Mouse (Mus musculus) midbrain, embryonic 14.5 days (tissue): ENCODE measurements at regions not wholly inside any gene's neighbourhood (a gene's known extent, or its start where the extent isn't known, plus 50 kb on each side); places are given as distances from the start of the nearest gene placed in this dataset.

Experiments
- ATAC-seq: fragments of 200-750 bp; cut with Nextera tagmentation; 2 replicates; pipeline ENCODE4 v1.8.0; 2017; ENCODE audit warnings: moderate number of reproducible peaks, moderate library complexity; ENCODE audit not compliant: low FRiP score, low TSS enrichment
- DNase-seq: peaks from one replicate; pipeline ENCODE4 v3.0.0-alpha.2; 2015
- H3K27ac ChIP-seq: fragments of 300-500 bp; sonication (generic); replicated peaks from 2 replicates; pipeline ENCODE4 v1.5.1; 2014; ENCODE audit warnings: mild to moderate bottlenecking, low read depth, low read length, moderate library complexity
- H3K27me3 ChIP-seq: fragments of 300-500 bp; sonication (generic); 2 replicates; pipeline ENCODE4 v1.6.1; 2014; ENCODE audit warnings: low read length, control low read depth, mixed read lengths; ENCODE audit not compliant: control insufficient read depth, insufficient read depth
- H3K36me3 ChIP-seq: fragments of 300-500 bp; sonication (generic); 2 replicates; pipeline ENCODE4 v1.6.1; 2014; ENCODE audit warnings: low read length, control low read depth; ENCODE audit not compliant: control insufficient read depth, insufficient read depth
- H3K4me1 ChIP-seq: fragments of 300-500 bp; sonication (generic); 2 replicates; pipeline ENCODE4 v1.6.1; 2014; ENCODE audit warnings: mild to moderate bottlenecking, antibody characterized with exemption, low read length, control low read depth; ENCODE audit not compliant: control insufficient read depth, insufficient read depth
- H3K4me2 ChIP-seq: fragments of 300-500 bp; sonication (generic); 2 replicates; pipeline ENCODE4 v1.6.1; 2014; ENCODE audit warnings: mild to moderate bottlenecking, low read length, moderate library complexity
- H3K4me3 ChIP-seq: fragments of 300-500 bp; sonication (generic); replicated peaks from 2 replicates; pipeline ENCODE4 v1.5.1; 2014; ENCODE audit warnings: low read depth, low read length
- H3K9ac ChIP-seq: fragments of 300-500 bp; sonication (generic); replicated peaks from 2 replicates; pipeline ENCODE4 v1.6.1; 2014; ENCODE audit warnings: mild to moderate bottlenecking, low read length, moderate library complexity
- H3K9me3 ChIP-seq: fragments of 300-500 bp; sonication (generic); 2 replicates; pipeline ENCODE4 v1.6.1; 2016; ENCODE audit warnings: low read length, control low read depth, mixed read lengths; ENCODE audit not compliant: control insufficient read depth
- WGBS: fragments of 180-500 bp; shearing (Covaris S2); extraction: QIAGEN DNeasy Blood & Tissue Kit; methylation state at CpG from one replicate; pipeline ENCODE4 v1.1.7; 2014; 5-methylcytosine and 5-hydroxymethylcytosine counted together

- no peak overlapping the region; the same call in 1 of the 2 replicates for H3K27ac ChIP-seq
- H3K4me3 ChIP-seq = no peak overlapping the region
- peaks cover 17% of the 10 kb centered on the region for H3K9me3 ChIP-seq
- ATAC-seq = no peak
- WGBS = 53% methylated on average over 9 of the region's 9 CpGs
- H3K36me3 ChIP-seq = no peaks in the 10 kb centered on the region
- 0 out of 2 replicates have a peak, but pooled peaks cover 4% of the 10 kb centered on the region for H3K4me1 ChIP-seq
- no peaks in the 10 kb centered on the region for H3K27me3 ChIP-seq
- H3K9ac ChIP-seq = no peak overlapping the region
- peak; percentile 37 for DNase-seq
- H3K4me2 ChIP-seq = no peak overlapping the region
These were observed 150.8 kb upstream of the Psmd7 start for GRCm38 (mm10) chr8:107739091-107739490.

- Histone ChIP-seq H3K27ac (no peak overlapping the region), H3K27me3 (no peaks in the 10 kb centered on the region), H3K9ac (no peak overlapping the region), H3K4me2 (no peak overlapping the region), H3K36me3 (no peaks in the 10 kb centered on the region), H3K9me3 (peaks cover 3% of the 10 kb centered on the region; the same call in 1 of the 2 replicates), H3K4me1 (no peaks in the 10 kb centered on the region), H3K4me3 (no peak overlapping the region)
- no peak for DNase-seq
- no peak for ATAC-seq
- 72% methylated on average over 7 of the region's 7 CpGs for WGBS
These were observed 168.8 kb upstream of the Psmd7 start for GRCm38 (mm10) chr8:107757083-107757482.

GRCm38 (mm10) chr8:107758637-107759036 is 170.4 kb upstream of the Psmd7 start:
- Histone ChIP-seq H3K4me2 (no peak overlapping the region), H3K4me1 (no peaks in the 10 kb centered on the region), H3K9me3 (peaks cover 3% of the 10 kb centered on the region; the same call in 1 of the 2 replicates), H3K4me3 (no peak overlapping the region), H3K9ac (no peak overlapping the region), H3K36me3 (no peaks in the 10 kb centered on the region), H3K27ac (no peak overlapping the region), H3K27me3 (no peaks in the 10 kb centered on the region)
- WGBS = 71% methylated on average over 1 of the region's 1 CpGs
- no peak for DNase-seq
- ATAC-seq = no peak

GRCm38 (mm10) chr8:107776906-107777305 is 165.5 kb upstream of the Zfhx3 start:
- peaks cover 5% of the 10 kb centered on the region; the same call in 1 of the 2 replicates for H3K4me1 ChIP-seq
- H3K36me3 ChIP-seq = no peaks in the 10 kb centered on the region
- DNase-seq (no peak), ATAC-seq (no peak)
- H3K4me3 ChIP-seq = no peak overlapping the region
- 4% methylated on average over 5 of the region's 5 CpGs for WGBS
- H3K4me2 ChIP-seq = no peak overlapping the region
- no peak overlapping the region for H3K9ac ChIP-seq
- H3K9me3 ChIP-seq = no peaks in the 10 kb centered on the region
- H3K27me3 ChIP-seq = no peaks in the 10 kb centered on the region
- no peak overlapping the region for H3K27ac ChIP-seq

- no peaks in the 10 kb centered on the region for H3K4me1 ChIP-seq
- H3K4me2 ChIP-seq = no peak overlapping the region
- no peak overlapping the region for H3K27ac ChIP-seq
- H3K27me3 ChIP-seq = no peaks in the 10 kb centered on the region
- H3K4me3 ChIP-seq = no peak overlapping the region
- H3K36me3 ChIP-seq = no peaks in the 10 kb centered on the region
- WGBS = 85% methylated on average over 5 of the region's 5 CpGs
- no peak overlapping the region for H3K9ac ChIP-seq
- ATAC-seq (no peak), DNase-seq (no peak)
- no peaks in the 10 kb centered on the region for H3K9me3 ChIP-seq
These were observed 156.7 kb upstream of the Zfhx3 start for GRCm38 (mm10) chr8:107785771-107786170.

- no peak overlapping the region for H3K9ac ChIP-seq
- H3K4me1 ChIP-seq = no peaks in the 10 kb centered on the region
These were observed 150.2 kb upstream of the Zfhx3 start for GRCm38 (mm10) chr8:107792286-107792685.

GRCm38 (mm10) chr8:107814931-107815330 is 127.5 kb upstream of the Zfhx3 start:
- no peak overlapping the region for H3K4me2 ChIP-seq
- WGBS = 62% methylated on average over 14 of the region's 14 CpGs
- H3K9ac ChIP-seq = no peak overlapping the region
- H3K4me1 ChIP-seq = peaks cover 28% of the 10 kb centered on the region
- ATAC-seq (no peak), DNase-seq (no peak)
- no peak overlapping the region for H3K4me3 ChIP-seq
- H3K36me3 ChIP-seq = no peaks in the 10 kb centered on the region
- H3K9me3 ChIP-seq = no peaks in the 10 kb centered on the region
- peak overlapping the region; percentile 16; the same call in 1 of the 2 replicates for H3K27ac ChIP-seq
- no peaks in the 10 kb centered on the region for H3K27me3 ChIP-seq

More at GRCm38 (mm10) chr8:107792286-107792685, 150.2 kb upstream of the Zfhx3 start:
- Histone ChIP-seq H3K4me3 (no peak overlapping the region), H3K36me3 (no peaks in the 10 kb centered on the region), H3K9me3 (no peaks in the 10 kb centered on the region), H3K4me2 (no peak overlapping the region), H3K27ac (no peak overlapping the region), H3K27me3 (no peaks in the 10 kb centered on the region)
- ATAC-seq = no peak
- no peak for DNase-seq
- 92% methylated on average over 3 of the region's 3 CpGs for WGBS

GRCm38 (mm10) chr8:107815775-107816174 is 126.7 kb upstream of the Zfhx3 start:
- Histone ChIP-seq H3K4me3 (no peak overlapping the region), H3K27ac (peak overlapping the region; percentile 53; the same call in 1 of the 2 replicates), H3K9ac (no peak overlapping the region), H3K36me3 (no peaks in the 10 kb centered on the region), H3K4me1 (peaks cover 34% of the 10 kb centered on the region), H3K27me3 (no peaks in the 10 kb centered on the region), H3K4me2 (no peak overlapping the region), H3K9me3 (no peaks in the 10 kb centered on the region)
- ATAC-seq = no peak
- WGBS = 23% methylated on average over 3 of the region's 3 CpGs
- peak; percentile 82 for DNase-seq

- Histone ChIP-seq H3K27me3 (no peaks in the 10 kb centered on the region), H3K27ac (peak overlapping the region; percentile 53; the same call in 1 of the 2 replicates), H3K4me2 (no peak overlapping the region), H3K4me3 (no peak overlapping the region), H3K4me1 (peaks cover 42% of the 10 kb centered on the region), H3K9ac (0 out of 2 replicates have a peak overlapping the region, but pooled peaks have one; percentile 1), H3K9me3 (no peaks in the 10 kb centered on the region), H3K36me3 (no peaks in the 10 kb centered on the region)
- DNase-seq = no peak
- no peak for ATAC-seq
- WGBS = 81% methylated on average over 9 of the region's 9 CpGs
These were observed 124.6 kb upstream of the Zfhx3 start for GRCm38 (mm10) chr8:107817796-107818195.
